Comparison of ENCODE assay signal across 9 mouse cellular contexts in the genomic region with DNA sequence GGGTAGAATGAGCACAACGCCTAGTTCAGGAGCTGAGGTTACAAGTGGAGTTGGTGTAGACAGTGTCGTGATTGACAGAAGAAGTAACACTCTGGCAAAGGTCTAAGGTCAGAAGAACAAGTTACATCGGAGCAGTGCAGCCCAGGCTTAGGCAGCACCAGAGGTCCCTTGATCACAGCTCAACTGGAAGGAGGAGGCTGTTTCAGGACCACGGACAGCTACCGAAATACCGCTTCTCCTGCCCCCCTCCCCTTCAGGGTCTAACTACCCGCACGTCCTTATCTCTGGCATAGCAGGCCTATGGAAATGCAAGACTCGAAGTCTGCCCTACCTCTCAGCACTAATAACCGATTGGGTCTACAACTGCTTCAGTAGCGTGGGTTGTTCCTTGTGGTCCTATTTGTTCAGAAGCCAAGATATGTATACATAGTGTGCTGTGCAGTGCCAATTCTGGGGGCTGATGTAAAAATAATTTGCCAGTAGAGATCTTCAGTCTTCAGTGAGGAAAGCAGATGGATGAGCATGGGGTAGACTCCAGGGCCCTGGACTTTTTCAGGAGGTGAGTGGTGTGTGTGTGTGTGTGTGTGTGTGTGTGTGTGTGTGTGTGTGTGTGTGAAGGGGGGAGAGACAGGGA. TPM values are rescaled to one million over a fixed set of nuclear protein-coding genes. Genes with fewer than 3 reads are reported as not detected.
DNase-seq lines count a peak whose midpoint lies in the region; ATAC-seq lines count a peak whose summit lies in the region.
"Had no signal": no experiment of that assay in that cellular context is flagged by ENCODE, and none has a peak within 500 bp of the region (broad histone marks: within the 10 kb centered on the region; RNA-seq: fewer than 3 reads in every experiment).

No protein-coding gene starts in this region.

- no peaks in the 10 kb centered on the region for H3K36me3 ChIP-seq in lung, embryonic 16.5 days (ENCODE audit: control insufficient read depth, insufficient read depth, low read length)
- no peaks in the 10 kb centered on the region for H3K36me3 ChIP-seq in midbrain, embryonic 13.5 days
- H3K36me3 ChIP-seq: embryonic facial prominence, embryonic 12.5 days had no signal

- H3K4me2 ChIP-seq in lung, embryonic 16.5 days (ENCODE audit: low read depth, low read length), result no peak overlapping the region
- H3K4me2 ChIP-seq in midbrain, embryonic 13.5 days (replicated peaks), result no peak overlapping the region
- H3K4me2 ChIP-seq: embryonic facial prominence, embryonic 12.5 days had no signal

- H3K9me3 ChIP-seq in lung, embryonic 16.5 days (ENCODE audit: control insufficient read depth, low read length), result no peaks in the 10 kb centered on the region; the same call in 1 of the 2 replicates
- no peaks in the 10 kb centered on the region for H3K9me3 ChIP-seq in midbrain, embryonic 13.5 days
- H3K9me3 ChIP-seq: embryonic facial prominence, embryonic 12.5 days had no signal

- peaks cover 5% of the 10 kb centered on the region; the same call in 1 of the 2 replicates for H3K4me1 ChIP-seq in lung, embryonic 16.5 days (replicated peaks; ENCODE audit: control insufficient read depth, insufficient read depth, low read length)
- H3K4me1 ChIP-seq in midbrain, embryonic 13.5 days (replicated peaks), result peaks cover 16% of the 10 kb centered on the region; the same call in 1 of the 2 replicates

- ATAC-seq in CD4-positive, CD25-positive, alpha-beta regulatory T cell, adult 4 months, result no peak
- ATAC-seq in lung, embryonic 16.5 days (ENCODE audit: low read depth), result peak; percentile 59
- ATAC-seq in midbrain, embryonic 13.5 days, result no peak

- H3K27ac ChIP-seq in lung, embryonic 16.5 days (ENCODE audit: low read length), result no peak overlapping the region
- no peak overlapping the region for H3K27ac ChIP-seq in midbrain, embryonic 13.5 days
- H3K27ac ChIP-seq: embryonic facial prominence, embryonic 12.5 days had no signal

- no peak overlapping the region for H3K4me3 ChIP-seq in lung, embryonic 16.5 days (ENCODE audit: low read length)
- H3K4me3 ChIP-seq in midbrain, embryonic 13.5 days (replicated peaks), result no peak overlapping the region
- H3K4me3 ChIP-seq: embryonic facial prominence, embryonic 12.5 days had no signal

- peaks cover 6% of the 10 kb centered on the region; the same call in 1 of the 2 replicates for H3K27me3 ChIP-seq in lung, embryonic 16.5 days (ENCODE audit: control insufficient read depth, insufficient read depth, low read depth, low read length)
- no peaks in the 10 kb centered on the region; the same call in 1 of the 2 replicates for H3K27me3 ChIP-seq in midbrain, embryonic 13.5 days
- H3K27me3 ChIP-seq: embryonic facial prominence, embryonic 12.5 days had no signal

- WGBS in lung, embryonic 16.5 days, result 12% methylated on average over 11 of the region's 11 CpGs
- WGBS in midbrain, embryonic 13.5 days, result 24% methylated on average over 11 of the region's 11 CpGs

- no peak overlapping the region for H3K9ac ChIP-seq in lung, embryonic 16.5 days (ENCODE audit: low read length)
- no peak overlapping the region for H3K9ac ChIP-seq in midbrain, embryonic 13.5 days (replicated peaks)
- H3K9ac ChIP-seq: embryonic facial prominence, embryonic 12.5 days had no signal

- peak; percentile 2 for DNase-seq in CD4-positive, CD25-positive, alpha-beta regulatory T cell, adult 2 months (ENCODE audit: low read depth, low spot score)
- DNase-seq in lung, adult 18-20 months, result no peak
- peak; percentile 82 for DNase-seq in embryo, embryonic 10.5 days (ENCODE audit: low spot score)
- peak; percentile 68 for DNase-seq in lung, postnatal 10 days
- no peak for DNase-seq in MN1 (ENCODE audit: low spot score)

RNA-seq across cellular contexts. Expression of a gene that starts 46.3 kb away (rescaled TPM):
- polyA plus RNA-seq in CD4-positive, CD25-positive, alpha-beta regulatory T cell, adult 4 months (2017; shearing (Covaris generic)), result not detected
- polyA plus RNA-seq in lung, embryonic 16.5 days (2015; fragmentation: Nextera tagmentation; extraction: Ambion mirVana), result 12.5 and 12.6 TPM in 2 replicates
- 35.2 and 42.8 TPM in 2 replicates for polyA plus RNA-seq in midbrain, embryonic 13.5 days (2015; fragmentation: Nextera tagmentation; extraction: Ambion mirVana)

Comparison
In these comparisons a context has a peak if more than half of its experiments do, and no peak if none do; other contexts are left out.
1. DNase-seq: peak in CD4-positive, CD25-positive, alpha-beta regulatory T cell, adult 2 months (single experiment), embryo, embryonic 10.5 days (single experiment) and lung, postnatal 10 days (single experiment); none in lung, adult 18-20 months (0 of 2) and MN1 (single experiment).
2. RNA of a gene that starts 46.3 kb away (polyA plus RNA-seq): 35.2 to 42.8 TPM in midbrain, embryonic 13.5 days and 12.5 to 12.6 TPM in lung, embryonic 16.5 days; not detected in CD4-positive, CD25-positive, alpha-beta regulatory T cell, adult 4 months; every median in the first group is over 10 times any median in the second.